1 mouse cellular context compared by ENCODE assay signal in genomic region chr17:31210299-31210698, GRCm38 (mm10).
TF ChIP-seq lines count a peak whose summit lies in the region.

No protein-coding gene starts in this region.

TF ChIP-seq in MEL, 35 proteins besides CTCF, POLR2A, EP300 and RAD21 (continued from another document):
- peak; percentile 42; the same call in 1 of the 2 replicates for TF ChIP-seq BHLHE40 (IDR thresholded peaks at IDR 0.05; ENCODE audit: borderline replicate concordance, low read depth, low read length)
